Mouse (Mus musculus): ENCODE measurements around the gene Rasa3. TPM values are rescaled to one million over a fixed set of nuclear protein-coding genes. Genes with fewer than 3 reads are reported as not detected.
A peak's percentile ranks its signal among the peaks of the same experiment; 100 is the strongest.

Rasa3 gene
- polyA plus RNA-seq, 2 experiments from 2014 or later, result 77.3 to 195 TPM

DNA sequence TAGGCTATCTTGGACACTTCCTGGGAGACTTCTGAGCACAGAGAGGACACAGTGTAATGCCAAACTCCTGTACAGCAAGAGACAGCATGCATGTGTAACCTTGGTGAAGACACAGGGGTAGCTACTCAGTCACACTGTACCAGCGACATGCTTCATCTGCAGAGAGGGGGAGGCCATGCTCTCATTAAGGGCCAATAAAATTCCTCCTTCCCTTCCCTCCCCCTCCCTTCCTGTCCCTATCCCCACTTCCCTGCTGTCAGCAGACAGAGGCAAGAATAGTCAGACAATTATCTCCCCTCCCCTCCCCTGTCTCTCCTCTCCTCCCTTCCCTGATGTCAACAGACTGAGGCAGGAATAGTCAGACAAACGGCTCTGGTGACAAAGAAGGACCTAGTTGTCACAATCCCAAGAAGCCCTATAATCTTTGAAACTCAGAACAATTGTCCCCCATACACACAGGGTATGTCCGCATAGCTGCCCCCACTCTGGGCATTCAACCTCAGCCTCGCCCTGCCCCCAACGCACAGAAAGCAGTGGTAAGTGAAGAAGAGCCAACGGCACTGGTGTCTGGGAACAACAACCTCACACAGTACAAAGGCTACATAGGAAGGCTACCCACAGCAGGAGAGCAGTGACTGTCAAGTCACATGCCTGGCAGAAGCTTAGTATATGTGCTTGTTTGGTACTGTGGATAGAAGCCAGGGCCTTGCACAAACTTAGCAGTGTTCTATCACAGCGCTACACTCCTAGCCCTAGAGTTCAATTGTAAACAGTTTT, 28.8 kb downstream of the Rasa3 start:
- peak; percentile 46 for ATAC-seq

DNA sequence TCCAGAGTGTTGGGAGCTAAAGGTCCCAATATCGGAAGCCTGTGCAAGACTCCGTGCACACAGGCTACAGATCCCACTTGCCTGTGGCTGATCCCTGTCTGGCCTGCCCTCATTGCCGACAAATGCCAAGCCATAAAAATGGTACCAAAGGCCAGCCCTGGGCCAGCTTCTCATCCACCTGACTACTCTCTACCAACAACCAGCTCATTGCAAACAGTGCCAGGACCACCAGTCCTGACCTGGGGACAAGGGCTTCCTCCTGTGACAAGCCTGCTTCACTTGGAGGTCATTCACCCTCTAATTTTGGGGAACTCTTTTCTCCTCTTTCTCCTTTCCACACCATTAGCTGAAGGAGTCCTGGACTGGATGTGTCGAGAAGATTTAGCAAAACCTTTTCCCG, 29.8 kb downstream of the Rasa3 start:
- no peak for ATAC-seq

DNA sequence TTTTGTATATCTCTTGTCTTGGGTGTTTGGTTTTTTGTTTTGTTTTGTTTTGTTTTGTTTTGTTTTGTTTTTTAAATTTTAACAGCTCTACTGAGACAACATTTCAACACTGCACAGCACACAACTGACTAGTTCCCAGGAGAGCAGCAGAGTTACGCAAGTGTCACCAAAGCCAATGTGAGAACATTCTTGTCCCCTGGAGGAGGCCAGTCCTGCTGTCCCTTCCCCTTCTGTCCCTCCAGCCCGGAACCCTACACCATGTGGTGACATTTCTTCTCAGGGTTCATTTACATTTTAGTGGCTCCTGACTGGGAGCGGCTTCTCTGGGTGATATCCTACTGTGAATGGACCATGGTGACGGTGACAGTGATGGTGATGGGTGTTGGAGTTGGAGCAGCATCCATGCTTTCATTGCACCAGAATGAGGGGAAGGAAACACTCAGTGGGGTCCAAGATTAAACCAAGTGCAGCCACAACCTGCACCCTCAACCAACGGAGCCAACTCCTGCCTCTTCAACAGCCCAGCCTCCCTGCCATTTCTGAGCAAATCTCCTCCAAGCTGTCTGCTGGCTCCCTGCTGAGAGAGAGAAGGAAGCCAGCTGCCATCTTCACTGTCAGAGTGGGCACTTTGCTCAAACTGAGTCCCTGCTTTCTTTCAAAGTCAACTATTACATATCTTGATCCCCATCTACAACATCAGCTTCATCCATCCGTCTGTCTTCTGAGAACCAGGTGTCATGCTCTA, 32.3 kb downstream of the Rasa3 start:
- no peak for ATAC-seq

DNA sequence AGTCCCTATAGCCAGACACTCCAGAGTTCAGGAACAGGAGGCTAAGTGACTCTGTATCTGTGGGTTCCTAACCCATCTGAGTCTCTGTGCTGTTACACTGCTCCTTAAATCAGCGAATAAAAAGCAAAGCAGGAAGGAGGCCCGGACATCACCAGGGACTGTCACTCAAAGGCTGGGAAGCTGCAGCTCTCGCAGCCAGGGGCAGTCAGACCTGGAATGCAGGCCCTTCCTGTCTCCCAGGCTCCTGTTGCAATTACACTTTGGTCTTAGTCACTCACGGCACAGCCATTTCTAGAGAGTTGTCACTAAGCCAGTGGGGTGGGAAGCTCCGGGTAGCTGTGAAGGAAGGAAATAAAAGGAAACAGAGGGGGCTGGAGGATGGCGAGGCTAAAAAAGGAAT, 33.2 kb downstream of the Rasa3 start:
- ATAC-seq, result no peak

DNA sequence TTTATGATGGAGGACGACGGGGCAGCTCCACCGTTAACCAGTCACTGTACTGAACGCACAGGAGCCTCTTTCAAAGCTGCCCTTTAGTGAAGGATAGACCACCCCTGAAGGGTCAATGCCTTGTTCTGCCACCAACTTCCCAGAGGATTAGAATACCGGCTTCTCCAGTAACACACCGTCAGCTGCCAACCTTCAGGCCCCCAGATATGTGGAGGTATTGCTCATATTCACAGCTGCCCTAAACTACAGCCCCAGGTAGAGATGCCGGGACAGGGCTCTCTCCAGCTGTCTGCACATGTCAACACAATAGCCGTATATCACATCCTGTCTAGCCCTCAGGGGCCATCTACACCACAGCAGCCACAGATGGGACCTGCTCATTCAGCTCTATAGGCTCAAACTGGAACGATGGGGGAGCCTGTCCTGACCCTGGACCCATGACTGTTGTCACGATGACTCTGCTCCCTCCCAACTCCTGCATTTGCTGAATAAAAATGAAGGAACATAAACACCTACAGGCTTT, 34.7 kb downstream of the Rasa3 start:
- no peak for ATAC-seq

DNA sequence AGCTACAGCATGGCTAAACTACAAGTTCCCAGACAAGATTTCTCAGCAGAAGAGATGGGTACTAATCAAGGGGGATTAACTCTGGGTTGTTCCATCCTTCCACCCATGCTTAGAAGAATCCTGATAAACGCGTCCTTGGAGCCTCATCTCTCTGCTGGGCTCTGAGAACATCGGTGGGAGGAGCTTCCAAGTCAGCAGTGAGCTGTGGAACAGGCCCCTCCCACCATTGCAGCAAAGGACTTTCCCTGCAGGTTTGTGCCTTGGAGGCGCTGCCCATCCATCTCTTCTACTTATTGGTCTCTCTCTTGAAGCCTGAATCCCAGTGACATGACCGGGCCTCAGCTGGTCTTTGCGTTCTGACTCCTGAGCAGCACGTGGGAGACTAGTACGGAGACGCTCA, 36.2 kb downstream of the Rasa3 start:
- no peak for ATAC-seq

DNA sequence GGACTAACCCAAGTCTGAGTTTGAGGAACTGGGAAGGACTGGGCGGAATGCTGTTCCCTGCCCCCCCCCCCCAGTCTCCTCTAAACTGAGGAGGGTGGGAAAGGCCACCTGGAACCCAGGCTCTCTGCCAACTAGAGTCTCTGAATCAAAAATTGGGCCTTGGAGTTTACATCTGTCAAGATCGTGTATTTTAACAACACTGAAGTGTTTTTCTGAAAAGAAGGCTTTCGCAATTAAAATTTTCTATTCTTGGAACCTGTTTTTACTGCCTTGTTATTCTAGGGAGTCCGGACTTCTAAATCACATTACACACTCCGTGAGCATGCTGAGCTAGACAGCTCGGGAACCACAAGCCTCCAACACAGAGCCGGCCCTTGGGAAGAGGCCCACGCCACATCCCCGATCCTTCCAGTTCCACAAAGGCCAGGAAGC, 36.9 kb downstream of the Rasa3 start:
- ATAC-seq, result no peak

DNA sequence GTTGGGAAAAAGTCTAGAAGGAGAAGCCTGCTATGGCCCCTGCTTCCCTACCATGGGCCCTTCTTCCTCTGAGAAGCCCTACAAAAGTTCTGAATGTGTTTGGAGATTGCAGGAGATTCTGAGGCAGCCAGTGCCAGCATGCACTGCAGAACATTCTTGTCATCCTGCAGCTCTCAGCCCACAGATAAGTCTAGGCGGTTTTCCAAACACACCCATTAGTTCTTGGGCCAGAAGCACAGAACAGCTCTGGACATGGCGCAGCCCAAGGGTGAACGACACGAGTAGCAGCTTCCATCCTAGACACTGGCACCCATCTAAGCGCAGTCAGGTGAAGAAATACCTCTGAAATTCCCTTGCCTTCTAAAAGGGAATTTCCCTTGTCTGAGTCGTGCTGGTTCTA, 44.3 kb downstream of the Rasa3 start:
- ATAC-seq, result no peak

DNA sequence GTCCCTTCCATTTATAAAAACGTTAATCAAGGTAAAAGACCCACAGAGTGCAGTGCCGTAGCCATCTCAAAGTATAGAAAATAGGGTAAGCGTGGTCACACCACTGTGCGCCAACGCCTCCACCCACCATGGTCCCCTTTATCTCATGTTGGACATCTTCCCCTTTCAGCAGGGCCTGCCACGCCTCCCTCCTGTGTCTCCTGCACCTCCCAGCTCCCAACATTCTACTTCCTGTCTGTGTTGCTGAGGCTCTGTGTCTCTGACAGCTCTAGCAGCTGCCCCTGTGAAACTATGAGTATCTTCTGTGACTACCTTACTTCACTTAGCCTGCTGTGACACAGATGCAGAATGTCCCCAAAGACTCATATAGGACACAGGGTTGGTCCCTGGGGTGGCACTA, 45.1 kb downstream of the Rasa3 start:
- no peak for ATAC-seq

DNA sequence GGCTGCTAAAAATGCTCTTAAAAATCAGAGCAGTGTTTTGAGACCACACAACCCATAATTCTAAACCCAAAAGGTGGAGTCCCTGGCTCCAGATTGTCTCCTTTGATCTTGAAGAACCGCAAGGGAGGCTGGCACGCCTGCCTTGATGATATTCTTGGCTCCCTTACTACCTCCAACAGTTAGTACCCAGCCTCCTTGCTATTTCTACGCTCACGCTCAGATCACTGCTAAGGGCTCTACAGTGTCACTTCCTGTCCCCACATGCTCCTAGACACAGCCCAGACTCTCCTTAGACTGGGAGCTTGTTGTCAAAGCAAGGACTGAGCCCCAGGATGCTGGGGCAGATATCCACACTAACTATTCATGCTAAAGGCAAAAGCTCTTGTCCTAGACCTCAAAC, 46.6 kb downstream of the Rasa3 start:
- ATAC-seq, result peak; percentile 73

DNA sequence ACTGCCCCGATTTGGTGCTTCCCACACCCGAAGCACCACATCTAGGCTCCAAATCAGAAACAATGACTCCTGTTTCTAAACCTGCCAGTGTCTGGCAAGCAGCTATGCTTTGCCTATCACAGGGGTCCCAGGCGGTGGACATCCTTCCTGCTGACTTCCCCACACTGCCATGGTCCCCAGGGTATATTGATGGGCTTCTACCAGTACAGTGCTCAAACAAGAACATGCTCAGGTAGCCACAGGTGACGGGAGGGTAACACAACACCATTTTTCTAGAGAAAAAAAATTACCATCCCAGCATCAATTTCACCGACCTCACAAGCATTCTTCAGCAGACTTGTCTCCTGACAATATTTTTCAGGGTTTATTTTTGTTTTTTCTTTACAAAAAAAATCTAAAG, 47.2 kb downstream of the Rasa3 start:
- no peak for ATAC-seq

DNA sequence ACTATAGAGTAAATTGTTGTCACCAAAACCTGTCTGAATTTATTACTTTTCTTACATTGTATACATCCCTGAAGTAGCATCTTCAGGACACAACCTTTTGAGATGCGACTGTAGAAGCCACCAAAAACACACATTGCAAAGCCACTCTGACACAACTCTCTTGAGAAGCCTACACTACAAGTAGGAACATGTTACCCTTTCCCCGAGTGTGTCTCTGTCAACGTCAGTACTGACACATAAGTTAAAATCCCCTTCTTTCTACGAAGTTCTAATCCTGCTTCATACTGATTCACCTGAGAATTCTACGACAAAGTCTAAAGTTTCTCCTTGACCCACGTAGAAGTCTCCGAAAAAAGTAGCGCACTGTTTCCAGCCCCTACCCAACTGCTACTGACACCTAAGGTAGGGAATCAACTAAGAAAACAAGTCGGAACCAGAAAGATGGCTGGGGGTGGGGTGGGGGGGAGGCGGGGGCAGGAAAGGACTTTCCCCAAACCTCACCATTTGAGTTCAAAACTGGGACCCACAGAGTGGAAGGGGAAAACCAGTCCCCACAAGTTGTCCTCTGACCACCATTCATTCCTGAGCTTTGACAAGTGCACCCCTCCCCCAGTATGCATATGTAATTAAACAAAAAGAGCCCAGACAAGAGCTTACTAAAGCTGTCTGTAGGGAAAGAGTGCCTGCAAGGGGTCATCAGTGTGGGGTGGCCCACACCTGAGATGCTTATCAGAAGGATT, 47.9 kb downstream of the Rasa3 start:
- no peak for ATAC-seq

DNA sequence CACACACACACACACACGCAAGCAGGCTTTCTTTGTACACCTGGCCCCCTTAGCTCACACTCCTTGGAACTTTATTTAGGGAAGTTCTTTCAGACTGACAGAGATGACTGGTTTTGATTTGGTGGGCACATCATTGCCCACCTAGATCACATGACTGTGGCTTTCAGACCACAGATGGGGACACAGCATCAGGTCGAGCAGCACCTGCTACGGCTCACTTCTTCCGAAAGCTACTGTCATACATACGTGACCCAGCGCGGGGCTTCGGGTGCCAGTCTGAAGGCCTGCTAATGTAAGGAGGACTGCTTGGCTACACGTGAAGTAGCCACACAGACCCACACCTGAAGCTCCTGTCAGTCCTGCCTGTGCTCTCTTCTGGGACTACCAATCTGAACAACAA, 49.3 kb downstream of the Rasa3 start:
- no peak for ATAC-seq

DNA sequence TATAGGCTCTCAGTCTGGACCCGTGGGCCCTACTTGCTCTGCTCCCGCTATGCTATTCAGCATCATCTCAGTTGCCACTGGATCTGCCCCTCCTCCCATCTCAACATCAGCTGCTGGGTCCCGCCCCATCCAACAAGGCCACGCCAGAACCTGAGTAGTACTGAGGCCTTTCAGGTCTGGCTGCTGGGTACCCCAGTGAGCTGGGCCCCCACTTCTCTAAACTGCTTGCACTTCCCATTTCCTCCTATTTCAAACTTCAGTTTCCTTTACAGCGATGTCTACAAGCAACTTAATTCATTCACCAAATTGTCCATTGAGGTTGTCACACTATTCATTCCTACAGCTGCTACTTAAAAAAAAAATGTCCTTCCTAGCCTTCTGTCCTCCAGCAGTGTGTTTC, 49.8 kb downstream of the Rasa3 start:
- ATAC-seq, result no peak

DNA sequence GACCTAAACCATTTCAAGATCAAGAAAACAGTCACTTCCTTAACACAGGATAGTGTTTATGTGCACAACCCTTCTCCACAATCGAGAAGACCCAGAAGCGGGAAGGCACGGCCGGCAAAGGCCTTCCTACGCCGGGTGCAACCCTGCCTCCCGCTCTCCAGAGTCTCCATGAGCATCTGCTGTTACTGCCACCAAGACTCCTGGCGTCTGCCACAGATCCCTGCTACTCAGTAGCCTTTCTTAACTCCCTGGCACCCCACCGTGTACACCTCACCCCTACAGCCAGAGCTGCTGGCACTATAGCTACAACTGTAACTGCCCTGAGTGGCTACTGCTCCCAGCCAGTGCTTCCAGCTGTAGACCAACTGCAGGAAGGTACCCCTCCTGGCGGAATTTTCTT, 51.3 kb downstream of the Rasa3 start:
- ATAC-seq, result no peak

DNA sequence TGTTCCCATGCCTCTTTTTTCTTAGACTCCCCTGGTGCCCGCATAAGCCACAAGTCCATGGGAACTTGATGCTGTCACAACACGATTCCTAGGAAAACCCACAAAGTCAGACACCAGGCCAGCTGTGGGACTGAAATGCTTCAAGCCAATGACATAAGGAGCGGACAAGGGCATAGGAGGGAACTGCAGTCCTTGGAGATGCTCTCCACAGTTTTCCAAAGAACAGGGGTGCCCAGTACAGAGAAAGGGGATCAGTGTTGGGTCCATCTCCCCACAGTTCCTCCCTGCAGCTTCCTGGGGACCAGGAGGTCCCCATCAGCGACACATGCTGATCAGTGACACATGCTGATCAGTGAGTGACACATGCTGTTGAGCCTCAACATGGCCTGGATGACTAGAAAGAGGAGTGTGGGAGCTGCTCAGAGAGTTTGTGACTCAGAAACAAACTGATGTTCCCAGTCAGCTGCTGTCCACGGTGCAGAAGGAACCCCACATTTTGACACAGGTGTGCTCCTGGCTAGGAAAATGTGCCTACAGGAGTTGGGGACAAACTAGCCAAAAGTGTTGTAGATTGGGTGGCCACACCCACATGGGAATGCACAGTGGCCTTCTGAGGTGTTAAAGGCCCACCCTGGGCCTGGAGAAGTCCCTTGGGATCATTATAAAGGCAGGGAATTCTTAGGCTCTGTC, 52.0 kb downstream of the Rasa3 start:
- no peak for ATAC-seq

DNA sequence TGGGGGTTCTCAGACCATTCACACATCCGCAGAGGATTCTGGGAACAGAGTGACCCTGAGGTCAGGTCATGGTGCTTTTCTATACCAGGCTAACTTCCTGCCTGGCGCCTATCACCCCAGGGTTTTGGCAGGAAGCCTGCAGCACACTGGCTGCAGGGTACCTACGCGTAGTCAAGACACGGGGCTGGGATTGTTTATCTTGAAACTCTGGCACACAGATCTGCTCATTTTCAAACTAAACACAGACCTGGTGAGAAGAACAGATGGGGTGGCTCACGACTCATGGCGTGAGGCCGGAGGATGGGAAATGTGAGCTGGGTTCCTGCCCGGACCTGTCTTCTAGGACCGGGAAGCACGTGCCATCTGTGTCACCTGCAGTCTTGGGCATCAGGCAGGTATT, 52.5 kb downstream of the Rasa3 start:
- peak; percentile 76 for ATAC-seq

DNA sequence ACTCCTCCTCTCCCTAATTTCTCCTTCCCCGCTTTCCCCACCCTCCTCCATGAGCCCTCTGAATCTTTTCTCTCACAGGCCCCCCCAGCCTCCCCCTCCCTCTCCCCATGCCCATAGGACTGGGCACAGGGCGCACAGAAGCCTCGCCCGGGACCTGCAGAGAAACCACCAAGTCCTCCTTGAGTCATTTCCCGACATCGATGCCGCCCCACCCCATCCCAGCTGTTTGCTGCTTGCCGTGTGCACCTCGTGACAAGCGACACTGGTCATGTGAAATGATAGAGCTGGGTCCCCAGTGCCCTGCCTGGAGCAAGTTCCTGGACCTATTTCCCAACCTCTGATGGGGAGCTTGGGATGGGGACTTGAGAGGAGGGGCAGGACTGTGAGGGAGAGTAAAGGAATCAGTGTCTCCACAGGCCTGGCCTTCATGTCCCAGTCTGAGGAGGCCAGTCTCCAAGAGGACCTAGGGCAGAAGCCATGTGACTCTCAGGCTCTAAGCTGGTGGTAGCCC, 53.4 kb downstream of the Rasa3 start:
- peak; percentile 65 for ATAC-seq

DNA sequence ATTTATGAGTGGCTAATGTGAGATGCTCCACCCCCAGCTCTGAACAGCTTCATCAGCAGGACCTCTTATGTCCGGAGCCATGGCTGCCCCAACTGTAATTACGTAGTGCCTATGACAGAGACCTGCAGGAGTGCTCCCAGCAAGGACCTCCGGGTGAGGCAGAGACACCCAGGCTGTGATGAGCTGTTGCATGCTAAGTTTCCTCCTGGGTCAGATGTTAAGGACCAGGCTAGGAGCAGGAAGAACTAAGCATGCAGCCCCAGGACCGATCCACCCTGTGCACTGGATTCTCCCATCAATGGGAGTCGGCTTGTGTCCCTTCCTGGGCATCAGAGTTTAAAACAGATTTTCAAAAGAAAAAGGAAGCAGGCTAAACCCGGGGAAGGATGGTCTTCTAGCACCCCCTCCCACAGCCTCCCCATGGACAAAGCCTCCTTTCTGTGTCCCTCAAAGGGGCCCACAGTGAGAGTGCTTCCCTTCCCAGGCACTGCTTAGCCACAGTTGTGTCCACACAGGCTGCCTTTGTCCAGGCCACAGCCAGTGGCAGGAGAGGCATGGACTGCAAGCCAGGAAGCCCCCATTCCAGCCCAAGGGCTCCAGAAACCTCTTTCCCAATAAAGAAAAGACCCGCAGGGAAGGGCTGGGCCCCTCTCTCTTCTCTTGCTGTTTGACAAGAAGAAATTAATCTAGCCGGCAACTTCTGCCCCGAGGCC, 54.2 kb downstream of the Rasa3 start:
- no peak for ATAC-seq

DNA sequence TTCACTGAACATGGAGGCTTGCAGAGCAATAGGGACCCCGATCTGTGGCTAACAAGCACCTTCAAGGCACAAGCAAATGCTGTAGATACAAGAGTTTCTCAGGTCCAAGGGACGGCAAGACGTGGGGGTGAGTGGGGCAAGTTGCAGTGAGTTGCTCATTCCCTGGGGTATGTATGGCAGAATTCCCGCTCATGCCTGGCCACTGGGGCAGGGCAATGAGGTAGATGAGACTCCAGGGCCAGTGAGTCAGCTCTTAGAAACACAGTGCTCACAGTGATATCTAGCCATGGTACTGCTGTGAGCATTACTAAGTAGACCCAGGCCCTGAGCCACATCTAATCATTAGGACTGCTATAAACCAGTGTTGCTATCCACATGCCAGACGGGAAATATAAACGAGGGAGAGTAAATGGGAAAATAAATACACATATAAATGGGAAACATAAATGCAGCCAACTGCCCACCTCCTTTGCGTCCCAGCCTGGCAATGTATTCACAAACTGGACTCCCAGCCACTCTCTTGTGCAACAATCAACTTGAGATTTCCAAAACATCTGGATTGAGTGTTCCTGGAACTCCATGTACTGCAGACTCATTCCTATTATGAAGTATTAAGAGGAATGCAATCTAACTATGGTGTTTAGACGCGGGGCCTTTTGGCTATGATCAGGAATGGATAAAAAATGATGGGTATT, 57.0 kb downstream of the Rasa3 start:
- ATAC-seq, result no peak

DNA sequence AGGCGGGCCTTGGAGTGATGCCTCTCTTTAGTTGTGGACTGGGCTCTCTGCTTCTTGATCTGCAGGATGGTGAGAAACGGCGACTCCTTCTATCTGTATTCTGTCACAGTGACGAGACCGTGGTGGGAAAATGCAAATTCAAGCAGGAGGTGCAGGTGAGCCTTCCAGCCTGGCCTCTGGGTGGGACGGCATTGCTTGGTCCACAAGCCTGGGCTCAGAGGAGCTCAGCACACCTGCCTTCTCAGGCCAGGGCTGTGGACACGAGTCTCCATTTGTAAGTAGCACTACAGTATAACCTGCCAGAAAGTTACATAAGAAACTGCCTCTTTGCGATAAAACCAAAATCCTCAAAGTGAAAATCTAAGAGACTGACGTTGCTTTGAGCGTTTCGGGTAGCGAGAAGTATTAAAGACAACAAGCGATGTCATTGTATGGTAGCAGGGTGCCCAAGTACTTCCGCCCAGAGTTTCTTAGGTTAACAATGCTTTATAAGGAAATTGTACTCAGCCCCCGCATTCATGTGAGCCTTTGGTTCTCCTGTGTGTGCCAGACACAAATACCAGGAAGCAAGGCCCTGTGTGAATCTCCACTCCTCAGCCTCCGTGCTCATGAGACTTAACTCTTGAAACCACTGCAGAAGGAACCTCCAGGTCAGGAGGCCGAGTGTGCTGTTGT, 60.4 kb downstream of the Rasa3 start:
- ATAC-seq, result peak; percentile 70

Measured in CD4-positive, CD25-positive, alpha-beta regulatory T cell, adult 4 months (primary cell).